Mouse (Mus musculus) adrenal gland, adult (tissue): Measurements from ENCODE around the gene Olfr458.
"Not testable (repeated sequence)": the region's sequence is repeated elsewhere in the genome, so short reads cannot be mapped to it uniquely, and the experiment has no call there.

ENCODE experiments used
- DNase-seq, 2 experiments: peaks; one replicate each; pipeline ENCODE4 v3.0.0; 2022 to 2023; ENCODE audit warnings: low spot score in 1 of 2; ENCODE audit not compliant: inconsistent age in 2 of 2

Olfr458 gene

DNA sequence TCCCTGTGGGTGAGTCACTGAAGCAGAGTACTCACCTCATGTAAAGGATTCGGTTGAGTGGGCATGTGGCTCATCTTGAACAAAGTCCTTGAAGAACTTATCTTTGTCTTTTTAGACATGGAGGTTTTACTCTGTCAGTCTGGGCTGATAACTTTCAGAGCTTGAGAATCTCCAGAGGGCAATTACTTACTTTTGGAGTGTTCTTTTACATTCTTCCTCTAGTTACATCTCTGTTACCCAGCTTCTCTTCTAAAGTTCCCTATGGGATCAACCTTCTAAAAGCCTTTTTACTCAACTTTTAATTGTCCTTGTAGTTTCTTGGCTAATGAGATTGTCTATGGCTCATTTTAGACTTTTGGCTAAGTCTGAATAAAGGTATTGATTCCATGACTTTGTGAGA lies at the start of gene Olfr458:
Olfr458 (minus strand) TSS at position 101 of the 400 bp plus-strand sequence.
- DNase-seq, result no peak

DNA sequence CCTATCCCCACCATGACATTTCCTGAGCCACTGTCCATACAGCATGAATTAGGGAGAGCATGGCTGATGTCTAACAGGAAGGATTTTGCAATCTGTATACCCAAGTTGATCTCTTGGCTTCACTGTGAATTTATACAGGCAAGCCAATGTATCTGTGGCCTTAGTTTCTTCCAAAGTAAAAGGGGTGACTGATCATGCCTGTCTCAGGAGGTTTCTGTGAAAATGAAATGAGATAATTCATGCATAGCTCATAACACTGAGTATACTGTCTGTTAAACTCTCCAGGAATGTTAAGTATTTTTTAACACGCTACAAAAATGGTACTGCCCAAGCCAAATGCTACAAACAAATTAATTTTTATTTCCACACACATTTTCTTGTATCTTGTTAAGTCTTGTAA lies 48.5 kb upstream of the Olfr458 start:
- DNase-seq, result no peak

GRCm38 (mm10) chr6:42509311-42509710 lies 44.3 kb upstream of the Olfr458 start:
- no peak for DNase-seq

DNA sequence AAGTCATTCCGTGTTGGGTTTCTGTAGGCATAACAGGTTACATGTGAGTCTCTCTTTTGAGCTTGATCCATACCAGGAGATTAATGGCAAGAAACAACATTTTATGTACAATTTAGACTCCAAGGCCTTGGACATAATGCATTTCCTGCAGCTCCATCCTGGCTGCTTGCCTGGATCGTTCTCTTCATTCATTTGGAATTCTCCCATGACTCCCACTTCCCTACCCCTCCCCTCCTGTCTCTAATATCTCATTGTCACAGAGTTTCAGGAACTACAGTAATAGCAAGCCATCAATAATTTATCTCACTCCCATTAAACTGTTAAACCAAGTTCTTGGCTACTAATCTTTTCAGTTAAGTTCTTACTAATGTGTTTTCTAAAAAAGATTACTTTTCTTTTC lies 38.5 kb upstream of the Olfr458 start:
- DNase-seq, result no peak

- DNase-seq, result no peak
Measured at GRCm38 (mm10) chr6:42489731-42490130, 24.7 kb upstream of the Olfr458 start.

DNA sequence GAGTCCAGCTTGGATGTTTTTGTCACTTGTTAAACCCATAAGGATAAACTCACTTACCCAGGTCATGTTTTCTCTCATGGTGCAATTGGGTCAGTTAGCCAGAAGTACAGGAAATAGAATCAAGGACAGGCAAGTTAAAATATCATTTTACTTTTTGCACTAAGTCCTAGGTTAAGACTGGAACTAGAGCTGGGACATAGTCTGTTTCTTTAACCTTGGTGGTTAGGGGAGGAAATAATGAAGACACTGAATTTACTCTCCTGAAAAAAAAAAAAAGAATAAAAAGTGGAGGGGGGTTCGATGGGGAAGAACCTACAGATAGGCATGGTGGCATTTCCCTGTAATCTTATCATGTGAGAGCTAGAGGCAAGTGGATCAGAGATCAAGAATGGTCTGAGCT lies 22.1 kb upstream of the Olfr458 start, which contains the start of gene Olfr456:
Olfr456 (minus strand) TSS at position 101 of the 400 bp plus-strand sequence.
- no peak for DNase-seq

DNA sequence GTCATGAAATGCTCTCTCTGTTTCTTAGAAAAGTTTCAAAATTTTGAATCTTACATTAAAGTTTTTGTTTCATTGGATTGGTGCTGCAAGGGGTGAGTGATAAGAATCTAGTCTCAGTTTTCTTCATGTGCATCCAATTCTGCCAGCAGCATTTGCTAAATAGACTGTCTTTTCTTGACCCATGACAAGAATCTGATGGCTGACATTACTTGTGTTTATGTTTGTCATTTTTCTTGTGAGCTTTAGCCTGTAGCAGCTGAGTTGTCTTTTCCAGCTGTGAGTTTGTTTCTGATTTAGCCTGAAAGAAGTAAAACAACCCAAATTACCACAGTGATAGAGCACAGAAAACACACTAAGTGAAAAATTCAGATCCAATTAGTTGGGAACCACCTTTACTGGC lies 19.6 kb upstream of the Olfr458 start:
- no peak for DNase-seq

- no peak for DNase-seq
Measured at GRCm38 (mm10) chr6:42476235-42476634, 11.2 kb upstream of the Olfr458 start, which contains the start of gene Olfr457. TSS of gene Olfr457 (minus strand) at chr6:42476335.

DNA sequence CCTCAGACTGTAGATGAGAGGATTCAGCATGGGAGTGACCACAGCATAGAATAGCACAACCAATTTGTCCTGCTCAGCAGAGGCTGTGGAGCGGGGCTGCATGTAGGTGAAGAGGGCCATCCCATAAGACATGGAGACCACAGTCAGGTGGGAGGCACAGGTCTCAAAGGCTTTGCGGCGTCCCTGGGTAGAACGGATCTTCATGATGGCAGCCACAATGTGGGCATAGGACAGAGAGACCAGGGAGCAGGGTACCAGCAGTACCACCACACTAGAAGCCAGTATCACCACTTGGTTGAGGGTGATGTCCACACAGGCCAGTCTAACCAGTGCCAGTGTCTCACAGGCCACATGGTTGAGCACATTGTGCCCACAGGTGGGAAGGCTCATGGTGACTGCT lies 6.3 kb upstream of the Olfr458 start:
- not testable (repeated sequence) for DNase-seq

DNA sequence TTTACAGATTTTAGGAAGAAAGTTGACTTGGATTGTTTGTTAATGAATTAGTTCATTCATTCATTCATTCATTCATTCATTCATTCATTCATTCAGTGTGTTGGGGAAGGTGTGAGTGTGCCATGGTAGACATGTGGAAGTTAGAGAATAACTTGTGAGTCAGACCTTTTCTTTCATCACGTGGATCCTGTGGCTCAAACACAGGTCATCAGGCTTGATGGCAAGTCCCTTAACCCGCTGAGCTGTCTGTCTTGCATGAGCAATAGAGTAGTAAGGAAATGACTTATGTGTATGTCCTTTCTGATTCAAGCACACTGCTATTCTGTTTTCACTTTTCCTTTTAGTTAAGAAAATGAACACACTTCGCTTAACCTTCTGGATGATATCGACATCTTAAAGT lies 5.5 kb upstream of the Olfr458 start:
- DNase-seq, result no peak

DNA sequence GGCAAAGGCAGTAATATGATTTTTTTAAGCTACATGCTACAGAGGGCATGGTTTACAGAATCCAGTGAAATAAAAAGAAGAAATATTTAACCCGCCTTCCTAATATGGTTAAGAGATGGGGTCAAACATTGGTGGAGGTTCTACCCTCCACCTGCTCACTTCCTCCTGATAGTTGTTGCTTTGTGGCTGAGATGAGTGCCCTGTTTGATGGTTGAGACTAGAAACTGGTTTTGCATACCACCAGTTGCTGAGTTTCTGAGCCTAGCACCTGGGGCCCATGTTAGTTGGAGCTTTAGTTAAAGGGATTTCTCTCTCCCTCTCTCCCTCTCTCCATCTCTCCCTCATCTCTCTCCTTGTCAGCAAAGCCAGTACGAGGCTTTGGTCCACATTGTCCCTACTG lies 17.6 kb downstream of the Olfr458 start:
- DNase-seq, result no peak

- no peak for DNase-seq
Measured at GRCm38 (mm10) chr6:42444491-42444890, 20.5 kb downstream of the Olfr458 start.

DNA sequence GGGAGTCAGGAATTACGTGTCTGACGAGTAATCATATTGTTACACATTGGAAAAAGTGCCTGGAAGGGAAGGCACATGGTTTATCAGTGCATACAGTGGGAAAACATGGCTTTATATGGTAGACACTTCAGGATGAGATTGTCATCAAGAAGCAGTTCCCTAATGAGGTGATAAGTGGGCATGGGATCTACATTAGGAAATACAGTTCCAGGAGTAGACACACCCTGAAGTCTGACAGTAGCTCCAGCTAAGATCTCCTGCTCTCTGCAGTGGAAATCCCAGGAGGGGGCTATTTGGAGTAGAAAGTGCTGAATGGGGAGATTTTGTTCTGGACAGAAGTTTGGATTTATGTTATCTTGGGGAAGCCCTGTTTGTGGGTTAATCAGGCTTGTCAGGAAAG lies 23.6 kb downstream of the Olfr458 start:
- DNase-seq, result no peak

- DNase-seq, result no peak
Measured at GRCm38 (mm10) chr6:42435490-42435889, 29.5 kb downstream of the Olfr458 start.

GRCm38 (mm10) chr6:42434446-42434845 lies 30.6 kb downstream of the Olfr458 start, which contains the start of gene Tas2r126:
TSS of gene Tas2r126 (plus strand) at chr6:42434535.
- DNase-seq, result peak; percentile 24 to 41

- DNase-seq, result peak in 1 of 2 experiments; percentile 68
Measured at GRCm38 (mm10) chr6:42433554-42433953, 31.4 kb downstream of the Olfr458 start.

- no peak for DNase-seq
Measured at GRCm38 (mm10) chr6:42426337-42426736, 38.7 kb downstream of the Olfr458 start.

DNA sequence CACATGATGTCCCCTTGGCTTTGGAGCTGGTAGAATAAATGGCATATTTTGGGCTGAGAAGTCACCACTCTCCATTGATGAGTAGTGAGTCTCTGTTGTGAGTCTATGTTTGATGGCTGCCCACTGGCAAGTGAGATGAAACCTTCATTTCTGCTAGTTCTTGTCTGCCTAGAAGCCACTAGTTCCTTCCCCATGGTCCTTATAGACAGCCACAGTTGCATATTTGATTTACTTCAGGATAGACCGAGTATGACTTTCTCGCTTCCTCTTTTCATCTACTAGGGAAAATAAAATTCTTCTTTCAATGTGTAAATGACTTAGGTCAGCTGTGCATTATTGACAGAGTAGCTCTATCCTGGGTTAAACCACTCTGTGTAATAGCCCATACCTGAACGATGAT lies 40.5 kb downstream of the Olfr458 start:
- DNase-seq, result no peak

- DNase-seq, result peak in 1 of 2 experiments; percentile 48
Measured at GRCm38 (mm10) chr6:42421439-42421838, 43.6 kb downstream of the Olfr458 start.

DNA sequence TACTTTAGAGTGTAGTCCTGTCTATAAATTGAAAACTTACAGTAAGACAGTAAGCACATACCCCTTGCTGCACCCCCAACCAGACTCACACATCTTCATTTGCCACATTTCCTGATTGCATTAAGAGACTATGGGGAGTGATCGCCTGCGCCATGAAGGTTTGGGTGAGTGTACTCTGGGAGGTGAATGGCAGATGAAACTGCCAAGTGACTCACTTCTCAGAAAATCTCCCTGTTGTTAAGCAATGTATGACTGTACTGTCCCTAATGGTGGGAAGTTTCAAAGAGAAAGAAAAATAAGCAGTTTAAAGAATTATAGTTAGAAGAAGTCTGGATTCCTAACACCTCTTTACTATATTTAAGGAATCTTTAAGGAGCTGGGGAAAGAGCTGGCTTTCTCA lies 45.6 kb downstream of the Olfr458 start:
- DNase-seq, result peak; percentile 32 to 80
